In the genomic region with DNA sequence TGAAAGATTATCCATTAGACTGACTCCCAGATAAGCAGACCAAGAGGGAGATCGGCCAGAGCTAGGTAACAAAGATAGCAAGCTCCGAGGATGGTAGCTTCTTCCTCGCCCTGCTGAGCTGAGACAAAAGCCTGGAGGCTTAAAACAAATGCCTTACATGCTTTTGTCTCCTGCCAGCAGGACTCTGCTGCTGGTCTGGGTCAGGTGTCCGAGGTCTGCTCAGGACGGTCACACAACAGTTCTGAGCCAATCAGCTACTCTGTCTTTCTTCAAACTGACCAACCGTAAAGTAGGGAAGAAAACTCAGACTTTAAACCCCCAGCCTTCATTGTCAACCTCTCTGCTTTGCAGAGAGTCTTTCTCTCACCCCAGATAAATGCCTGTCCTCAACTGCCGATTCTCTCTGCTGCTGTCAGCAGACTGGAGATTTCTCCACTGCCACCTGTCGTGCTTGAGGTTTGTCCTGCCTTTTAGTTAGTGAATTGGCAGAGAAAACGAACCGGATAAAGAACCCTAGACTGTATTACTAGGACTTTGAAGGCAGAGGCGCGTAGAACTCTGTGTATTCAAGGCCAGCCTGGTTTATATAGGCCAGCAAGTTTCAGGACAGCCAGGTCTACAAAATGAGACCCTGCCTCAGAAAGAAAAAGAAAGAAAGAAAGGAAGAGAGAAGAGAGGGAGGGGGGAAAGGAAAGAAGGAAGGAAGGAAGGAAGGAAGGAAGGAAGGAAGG, we compare ENCODE assay signal across 9 mouse cellular contexts. TPM values are rescaled to one million over a fixed set of nuclear protein-coding genes. Genes with fewer than 3 reads are reported as not detected.
DNase-seq lines count a peak whose midpoint lies in the region; ATAC-seq and TF ChIP-seq lines count a peak whose summit lies in the region.
"Had no signal": no experiment of that assay in that cellular context is flagged by ENCODE, and none has a peak within 500 bp of the region (broad histone marks: within the 10 kb centered on the region; RNA-seq: fewer than 3 reads in every experiment).

A gene (plus strand): TSS at position 350 of the 731 bp plus-strand sequence.

- H3K36me3 ChIP-seq in ES-Bruce4 (ENCODE audit: control insufficient read depth, insufficient read depth, low read length, poor library complexity, severe bottlenecking) = no peaks in the 10 kb centered on the region
- no peaks in the 10 kb centered on the region for H3K36me3 ChIP-seq in embryonic facial prominence, embryonic 12.5 days
- H3K36me3 ChIP-seq in liver, embryonic 15.5 days (replicated peaks) = no peaks in the 10 kb centered on the region

- peak within 1 kb of the TSS; percentile 88 for H3K4me3 ChIP-seq in ES-Bruce4 (ENCODE audit: low read depth, low read length)
- 0 out of 2 replicates have a peak within 1 kb of the TSS, but pooled peaks have one; percentile 10 for H3K4me3 ChIP-seq in embryonic facial prominence, embryonic 12.5 days
- peak within 1 kb of the TSS; percentile 30 for H3K4me3 ChIP-seq in liver, embryonic 15.5 days (replicated peaks)

- ATAC-seq in embryonic facial prominence, embryonic 12.5 days (ENCODE audit: insufficient number of reproducible peaks, insufficient read depth, low FRiP score, low TSS enrichment) = peak; percentile 78; the same call in 1 of the 2 replicates
- peak; percentile 75 for ATAC-seq in liver, embryonic 15.5 days (ENCODE audit: insufficient read depth)

- WGBS in embryonic facial prominence, embryonic 12.5 days = 3% methylated on average over 12 of the region's 12 CpGs
- 19% methylated on average over 12 of the region's 12 CpGs for WGBS in liver, embryonic 15.5 days (ENCODE audit: insufficient replicate concordance)

- H3K4me2 ChIP-seq in embryonic facial prominence, embryonic 12.5 days (replicated peaks) = peak within 1 kb of the TSS; percentile 36
- H3K4me2 ChIP-seq in liver, embryonic 15.5 days = peak within 1 kb of the TSS; percentile 30

- peak; percentile 91 for TF ChIP-seq EP300 in ES-Bruce4 (IDR thresholded peaks at IDR 0.05; ENCODE audit: insufficient read depth, low read depth, low read length)

- peaks cover 7% of the 10 kb centered on the region for H3K4me1 ChIP-seq in ES-Bruce4 (ENCODE audit: control insufficient read depth, insufficient read depth, low read length)
- no peaks in the 10 kb centered on the region for H3K4me1 ChIP-seq in embryonic facial prominence, embryonic 12.5 days
- H3K4me1 ChIP-seq in liver, embryonic 15.5 days (replicated peaks) = peaks cover 15% of the 10 kb centered on the region; the same call in 1 of the 2 replicates

- peak; percentile 93 for TF ChIP-seq POLR2A in ES-Bruce4 (IDR thresholded peaks at IDR 0.05; ENCODE audit: insufficient read depth, low read length)

- TF ChIP-seq CTCF in ES-Bruce4 (IDR thresholded peaks at IDR 0.05; ENCODE audit: low read depth, low read length) = no peak

- H3K27ac ChIP-seq in ES-Bruce4 (ENCODE audit: insufficient read depth, low read length) = peak within 1 kb of the TSS; percentile 100
- 0 out of 2 replicates have a peak within 1 kb of the TSS, but pooled peaks have one; percentile 30 for H3K27ac ChIP-seq in embryonic facial prominence, embryonic 12.5 days
- H3K27ac ChIP-seq in liver, embryonic 15.5 days (replicated peaks) = peak within 1 kb of the TSS; percentile 66
- H3K27ac ChIP-seq: macrophage had no signal

- H3K27me3 ChIP-seq in ES-Bruce4 (ENCODE audit: control insufficient read depth, insufficient read depth, low read length, poor library complexity, severe bottlenecking) = no peaks in the 10 kb centered on the region
- H3K27me3 ChIP-seq in embryonic facial prominence, embryonic 12.5 days = no peaks in the 10 kb centered on the region
- no peaks in the 10 kb centered on the region for H3K27me3 ChIP-seq in liver, embryonic 15.5 days

- no peaks in the 10 kb centered on the region for H3K9me3 ChIP-seq in ES-Bruce4 (replicated peaks; ENCODE audit: control insufficient read depth, insufficient read depth, low read length, poor library complexity, severe bottlenecking)
- no peaks in the 10 kb centered on the region for H3K9me3 ChIP-seq in embryonic facial prominence, embryonic 12.5 days
- H3K9me3 ChIP-seq in liver, embryonic 15.5 days (replicated peaks) = no peaks in the 10 kb centered on the region

- peak; percentile 41 for DNase-seq in hindlimb bud, embryonic 11.5 days (ENCODE audit: extremely low spot score, low read depth, low spot score)
- no peak for DNase-seq in MN1 (ENCODE audit: low spot score)
- no peak for DNase-seq in T-cell, adult 2 months (ENCODE audit: low spot score)
- no peak for DNase-seq in c-Kit-positive CD71-positive TER-119-positive erythroid progenitor cells, embryonic 14.5 days (ENCODE audit: low spot score)
- no peak for DNase-seq in ovary, postnatal 36 days (ENCODE audit: low spot score)

- H3K9ac ChIP-seq in ES-Bruce4 (ENCODE audit: low read depth, poor library complexity, severe bottlenecking) = peak within 1 kb of the TSS; percentile 87
- H3K9ac ChIP-seq in embryonic facial prominence, embryonic 12.5 days = peak within 1 kb of the TSS; percentile 0; the same call in 1 of the 2 replicates
- no peak within 1 kb of the TSS for H3K9ac ChIP-seq in liver, embryonic 15.5 days

RNA-seq across cellular contexts. Expression of the gene that starts here (rescaled TPM):
- polyA plus RNA-seq in ES-Bruce4 (2011; ENCODE audit: insufficient read depth, insufficient read length, low read depth, missing spikeins) = 22.8 and 24.0 TPM in 2 replicates
- 1.8 TPM in 2 replicates for polyA plus RNA-seq in embryonic facial prominence, embryonic 12.5 days (2016; fragmentation: Nextera tagmentation; extraction: Ambion mirVana)
- 4.3 and 4.4 TPM in 2 replicates for polyA plus RNA-seq in liver, embryonic 15.5 days (2015; fragmentation: Nextera tagmentation; extraction: Ambion mirVana)
- polyA plus RNA-seq: macrophage had no signal

Comparison
In these comparisons a context has a peak if more than half of its experiments do, and no peak if none do; other contexts are left out.
1. H3K27ac ChIP-seq: peak in every context shown above with its lines; median percentile 100 in ES-Bruce4; 66 in liver, embryonic 15.5 days; 30 in embryonic facial prominence, embryonic 12.5 days.
2. H3K4me3 ChIP-seq: peak in every context shown above with its lines; median percentile 88 in ES-Bruce4; 30 in liver, embryonic 15.5 days; 10 in embryonic facial prominence, embryonic 12.5 days.